Mouse (Mus musculus) cerebellum, adult 2 months (tissue): ENCODE measurements around the gene Prex1.

Source experiments
- CTCF ChIP-seq: fragments of 200-500 bp; IDR thresholded peaks from 2 replicates; pipeline ENCODE4 v1.5.1; 2011; ENCODE audit warnings: low read depth, mild to moderate bottlenecking, control low read depth, low read length, moderate library complexity, borderline replicate concordance; ENCODE audit not compliant: insufficient read depth
- POLR2A ChIP-seq: fragments of 200-500 bp; IDR thresholded peaks from 2 replicates; pipeline ENCODE4 v1.6.1; 2011; ENCODE audit warnings: low read length, control low read depth, borderline replicate concordance; ENCODE audit not compliant: insufficient read depth

DNA sequence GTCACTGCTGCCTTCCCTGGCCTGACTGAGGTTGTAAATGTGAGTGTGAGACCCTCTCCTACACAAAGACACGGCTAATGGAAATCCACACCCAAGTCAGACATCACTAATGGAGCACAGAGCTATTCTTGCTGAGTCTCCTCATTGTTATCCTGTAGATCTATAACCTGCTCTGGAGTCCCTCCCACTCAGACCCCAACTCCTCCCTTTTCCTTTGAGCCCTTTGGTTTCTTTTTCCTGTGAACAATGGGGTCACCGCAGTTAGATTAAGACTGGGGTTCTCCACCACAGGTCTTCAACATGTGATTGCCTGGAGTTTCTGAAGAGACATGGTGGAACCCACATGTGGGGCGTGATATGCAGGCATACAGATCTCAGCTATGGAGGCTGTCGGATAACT lies 57.0 kb downstream of the Prex1 start:
- TF ChIP-seq POLR2A: no peak
- TF ChIP-seq CTCF: no peak
